Mouse (Mus musculus): ENCODE results near the gene Ltc4s.

Gene Ltc4s

DNA sequence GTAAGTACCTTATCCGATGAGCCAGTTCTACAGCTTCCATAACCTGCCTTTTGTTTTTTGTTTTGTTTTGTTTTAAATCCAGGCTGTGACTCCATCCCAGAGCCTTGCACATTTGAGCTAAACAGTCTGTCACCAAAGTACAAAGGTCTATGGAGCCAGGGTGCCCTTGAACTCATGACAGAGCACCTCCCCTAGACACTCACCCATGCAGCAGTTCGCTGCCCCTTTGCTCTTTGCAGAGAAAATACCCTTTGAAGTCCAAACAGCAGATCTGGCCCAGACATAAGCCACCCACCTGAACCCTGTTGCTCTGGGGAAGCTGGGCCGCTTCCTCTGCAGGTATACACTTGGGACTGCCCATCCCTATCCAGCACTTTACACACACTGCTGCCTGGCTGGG is 36.8 kb downstream of the Ltc4s start:
- DNase-seq (ENCODE audit: low read depth, low spot score) = no peak

DNA sequence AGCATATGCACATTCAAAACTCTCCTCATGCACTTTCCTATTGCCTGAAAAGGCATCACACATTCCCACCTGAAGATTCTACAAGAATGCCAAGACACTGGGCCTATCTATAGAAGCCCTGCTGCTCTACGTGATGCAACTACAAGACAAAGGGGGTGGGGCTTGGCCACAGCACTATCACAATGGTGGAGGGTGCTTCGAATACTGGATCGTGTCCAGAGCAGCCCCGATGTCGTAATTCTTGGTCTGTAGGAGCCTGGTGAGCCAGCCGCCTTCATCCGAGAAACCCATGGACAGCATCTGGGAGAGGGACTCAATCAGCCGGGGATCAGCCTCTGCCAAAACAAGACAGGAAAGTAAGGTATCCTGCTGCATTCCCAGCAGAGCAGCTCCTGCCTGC is 37.8 kb downstream of the Ltc4s start:
- DNase-seq (ENCODE audit: low read depth, low spot score) = no peak

DNA sequence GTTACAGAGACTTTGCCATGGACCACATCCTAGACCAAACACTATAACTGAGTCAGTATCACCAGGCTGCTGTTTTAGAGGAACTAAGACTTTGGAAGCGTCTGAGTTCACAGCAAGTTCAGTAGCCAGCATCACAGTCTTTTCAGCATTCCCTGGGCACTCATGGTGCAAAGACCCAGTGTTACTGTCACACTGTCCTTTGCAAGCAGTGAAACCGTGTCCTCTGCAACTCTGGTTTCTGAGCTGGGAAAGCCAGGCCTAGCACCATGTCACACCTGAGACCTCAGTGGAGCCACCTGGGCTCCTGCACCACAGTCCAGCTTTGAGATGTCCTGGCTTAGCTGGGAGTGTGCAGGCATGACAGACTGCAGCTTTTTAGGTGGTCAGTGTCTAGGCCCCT is 39.5 kb downstream of the Ltc4s start:
- no peak for DNase-seq (ENCODE audit: low read depth, low spot score)

DNA sequence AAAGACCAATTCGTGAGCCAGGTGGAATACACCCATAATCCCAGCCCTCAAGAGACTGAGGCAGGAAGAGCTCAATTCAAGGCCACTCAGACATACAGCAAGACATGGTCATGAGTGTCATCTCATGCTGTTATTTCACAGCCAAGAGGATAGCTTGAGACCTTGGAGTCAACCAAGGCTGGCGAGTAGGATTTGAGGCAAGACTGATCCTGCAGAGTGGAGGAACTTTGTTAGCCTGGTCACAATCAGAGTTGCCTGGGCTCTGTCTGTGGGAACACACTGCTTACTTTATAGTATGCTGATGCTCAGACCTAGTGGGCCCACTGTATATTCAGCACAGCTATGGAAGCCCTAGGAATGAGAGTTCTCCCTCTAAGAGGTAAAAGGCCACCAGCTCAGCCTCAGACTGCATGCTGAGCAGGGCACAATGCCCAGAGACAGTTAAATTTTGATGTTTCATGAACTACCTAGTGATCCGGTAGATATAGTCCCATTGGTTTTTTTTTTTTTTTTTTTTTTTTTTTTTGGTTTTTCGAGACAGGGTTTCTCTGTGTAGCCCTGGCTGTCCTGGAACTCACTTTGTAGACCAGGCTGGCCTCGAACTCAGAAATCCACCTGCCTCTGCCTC is 40.1 kb downstream of the Ltc4s start:
- no peak for DNase-seq (ENCODE audit: low read depth, low spot score)

DNA sequence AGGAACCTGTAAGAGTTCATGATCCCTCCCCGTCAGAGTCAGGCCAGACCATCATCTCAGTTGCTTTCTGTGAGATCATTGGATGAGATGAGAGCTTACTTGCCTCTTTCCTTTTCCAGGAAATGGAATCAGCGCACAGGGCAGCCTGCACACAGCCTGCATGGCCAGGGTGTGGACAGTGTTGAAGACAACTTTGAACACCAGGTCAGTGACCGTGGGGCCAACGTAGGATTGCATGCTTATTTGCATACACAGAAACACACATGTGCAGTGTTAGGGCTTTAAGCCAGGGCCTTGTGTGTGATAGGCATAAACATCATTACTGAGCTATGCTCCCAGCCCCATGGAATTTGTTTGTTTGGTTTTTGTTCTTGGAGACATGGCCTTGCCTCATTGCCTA is 40.9 kb downstream of the Ltc4s start:
- no peak for DNase-seq (ENCODE audit: low read depth, low spot score)

DNA sequence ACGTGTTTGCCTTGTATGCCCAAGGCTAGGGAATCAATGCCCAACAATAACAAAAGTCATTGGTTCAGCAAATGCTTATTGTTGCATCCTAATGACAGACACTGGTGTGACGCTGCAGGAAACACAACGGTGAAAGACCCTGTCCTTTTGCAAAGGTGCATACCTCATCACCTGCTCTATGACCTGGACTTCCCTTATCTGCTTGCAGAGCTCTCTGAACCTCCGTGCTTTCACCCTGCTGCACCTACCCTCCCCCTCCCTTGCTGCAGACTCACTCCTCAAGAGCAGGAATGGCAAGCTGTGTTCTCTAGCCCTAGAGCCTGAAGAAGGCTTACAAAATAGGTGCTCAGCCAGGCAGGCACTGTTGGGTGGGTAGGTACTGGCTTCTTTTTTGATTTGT is 43.6 kb downstream of the Ltc4s start:
- no peak for DNase-seq (ENCODE audit: low read depth, low spot score)

DNA sequence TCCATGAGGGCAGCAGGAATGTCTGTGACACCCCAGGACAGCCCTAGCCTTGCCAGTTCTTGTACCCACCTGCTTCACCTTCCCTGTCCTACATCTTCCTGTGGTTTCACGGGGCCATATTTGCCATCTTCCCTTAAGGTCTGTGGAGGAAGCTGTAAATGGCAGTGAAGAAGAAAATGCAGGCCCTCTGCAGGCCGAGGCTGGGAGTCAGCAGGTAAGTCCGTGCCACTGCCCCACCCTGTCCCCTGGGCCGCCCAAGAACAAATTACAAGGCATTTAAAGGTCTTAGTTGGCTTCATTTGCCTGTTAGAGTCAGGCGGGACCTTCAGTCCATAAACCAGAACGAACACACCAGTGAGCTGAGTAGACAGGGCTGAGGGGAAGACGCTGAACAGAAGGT is 44.3 kb downstream of the Ltc4s start:
- no peak for DNase-seq (ENCODE audit: low read depth, low spot score)

DNA sequence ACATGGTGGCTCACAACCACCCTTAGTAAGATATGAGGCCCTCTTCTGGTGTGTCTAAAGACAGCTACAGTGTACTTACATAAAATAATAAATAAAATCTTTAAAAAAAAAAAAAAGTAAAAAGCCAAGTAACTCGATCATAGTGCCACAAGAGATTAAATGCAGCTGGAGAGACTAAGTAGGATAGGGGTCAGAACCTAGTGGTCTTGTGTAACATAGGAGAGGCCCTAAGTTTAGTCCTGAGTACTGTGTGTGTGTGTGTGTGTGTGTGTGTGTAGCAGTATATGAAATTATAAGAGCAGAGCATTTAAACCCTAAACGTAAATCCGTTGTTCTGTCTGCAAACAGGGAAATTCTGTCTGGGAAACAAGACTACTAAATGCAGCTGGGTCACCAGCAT is 46.1 kb downstream of the Ltc4s start:
- DNase-seq (ENCODE audit: low read depth, low spot score) = no peak

DNA sequence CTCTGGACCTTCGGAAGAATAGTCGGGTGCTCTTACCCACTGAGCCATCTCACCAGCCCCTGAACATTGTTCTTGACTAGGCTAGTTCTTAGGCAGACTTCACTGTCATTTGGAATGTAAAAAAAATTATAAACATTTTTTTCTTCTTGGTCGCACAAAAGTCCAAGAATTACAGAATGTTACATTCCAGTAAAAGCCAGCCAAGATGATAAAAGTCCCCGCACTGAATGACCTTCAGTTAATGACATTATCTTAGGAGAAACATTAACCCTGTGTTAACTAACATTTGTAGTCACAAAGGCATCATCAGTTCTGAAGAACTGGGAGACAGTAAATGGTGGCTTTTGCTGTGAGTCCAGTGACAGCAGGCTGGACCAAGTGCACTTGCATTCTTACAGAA is 48.1 kb downstream of the Ltc4s start:
- no peak for DNase-seq (ENCODE audit: low read depth, low spot score)

DNA sequence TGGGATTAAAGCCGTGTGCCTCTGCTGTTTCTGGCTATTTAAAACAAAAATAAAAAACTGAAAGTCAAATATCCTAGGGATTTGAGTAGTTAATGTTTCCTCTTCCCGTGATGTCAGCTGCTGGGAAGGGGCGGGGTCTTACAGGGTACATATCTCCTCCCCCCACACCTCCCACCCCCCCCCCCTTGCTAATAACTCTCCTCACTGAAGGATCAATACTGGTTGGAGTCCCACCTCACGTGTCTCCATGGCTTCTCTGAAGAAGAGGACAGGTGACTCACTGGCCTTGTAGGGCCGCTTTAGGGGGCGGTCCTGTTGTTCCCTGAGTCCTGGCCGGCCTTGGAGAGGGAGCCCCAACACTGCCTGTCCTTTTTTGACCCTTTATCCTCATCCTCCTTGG is 49.7 kb downstream of the Ltc4s start:
- DNase-seq (ENCODE audit: low read depth, low spot score) = no peak

Data from c-Kit-negative CD71-positive TER-119-positive erythroid progenitor cells, embryonic 14.5 days (primary cell).